Mouse (Mus musculus) stomach, postnatal 0 days (tissue): ENCODE data around the gene Dhx40. TPM values are rescaled to one million over a fixed set of nuclear protein-coding genes. Genes with fewer than 3 reads are reported as not detected.

Experiments used
- ATAC-seq: fragments of 200-750 bp; cut with Nextera tagmentation; 2 replicates; pipeline ENCODE4 v1.8.0; 2017; ENCODE audit not compliant: low FRiP score, low TSS enrichment
- DNase-seq: peaks from one replicate; pipeline ENCODE4 v3.0.0-alpha.2; 2016; ENCODE audit warnings: low spot score
- H3K27ac ChIP-seq: fragments of 300-500 bp; sonication (generic); replicated peaks from 2 replicates; pipeline ENCODE4 v1.5.1; 2014; ENCODE audit warnings: mild to moderate bottlenecking, control low read depth
- H3K27me3 ChIP-seq: fragments of 300-500 bp; sonication (generic); 2 replicates; pipeline ENCODE4 v1.6.1; 2014; ENCODE audit warnings: low read length; ENCODE audit not compliant: control insufficient read depth, insufficient read depth
- H3K36me3 ChIP-seq: fragments of 300-500 bp; sonication (generic); 2 replicates; pipeline ENCODE4 v1.6.1; 2014; ENCODE audit warnings: low read length, mixed read lengths; ENCODE audit not compliant: control insufficient read depth, insufficient read depth
- H3K4me1 ChIP-seq: fragments of 300-500 bp; sonication (generic); replicated peaks from 2 replicates; pipeline ENCODE4 v1.6.1; 2014; ENCODE audit warnings: antibody characterized with exemption; ENCODE audit not compliant: control insufficient read depth, insufficient read depth
- H3K4me2 ChIP-seq: fragments of 300-500 bp; sonication (generic); replicated peaks from 2 replicates; pipeline ENCODE4 v1.6.1; 2014; ENCODE audit warnings: low read depth, mild to moderate bottlenecking, control low read depth, moderate library complexity
- H3K4me3 ChIP-seq: fragments of 300-500 bp; sonication (generic); 2 replicates; pipeline ENCODE4 v1.5.1; 2014; ENCODE audit warnings: low read depth, low read length, control low read depth
- H3K9ac ChIP-seq: fragments of 300-500 bp; sonication (generic); 2 replicates; pipeline ENCODE4 v1.6.1; 2014; ENCODE audit warnings: mild to moderate bottlenecking, low read length, control low read depth, mixed read lengths
- H3K9me3 ChIP-seq: fragments of 300-500 bp; sonication (generic); 2 replicates; pipeline ENCODE4 v1.6.1; 2016; ENCODE audit warnings: low read length; ENCODE audit not compliant: control insufficient read depth
- CTCF ChIP-seq: IDR thresholded peaks from 2 replicates; pipeline ENCODE4 v1.5.1; 2016; ENCODE audit warnings: antibody characterized with exemption, low read depth, mild to moderate bottlenecking, moderate library complexity
- EP300 ChIP-seq: optimal IDR thresholded peaks from 2 replicates; pipeline ENCODE3; 2016; ENCODE audit warnings: antibody characterized with exemption
- WGBS: fragments of 180-500 bp; shearing (Covaris S2); extraction: QIAGEN DNeasy Blood & Tissue Kit; methylation state at CpG from one replicate; pipeline ENCODE4 v1.1.7; 2014; 5-methylcytosine and 5-hydroxymethylcytosine counted together
- polyA plus RNA-seq: library from polyadenylated mRNA; unstranded; fragments of >200 nt; fragmentation: Nextera tagmentation; extraction: Ambion mirVana; gene quantifications from 2 replicates; pipeline ENCODE4 v1.2.1, GENCODE M21; 2015

Dhx40 gene
- polyA plus RNA-seq, 1 experiment from 2014 or later = 13.1 TPM

GRCm38 (mm10) chr11:86759226-86759625 lies 48.3 kb downstream of the Dhx40 start:
- Histone ChIP-seq H3K36me3 (no peaks in the 10 kb centered on the region), H3K4me1 (no peaks in the 10 kb centered on the region; the same call in 1 of the 2 replicates), H3K9me3 (no peaks in the 10 kb centered on the region), H3K27ac (no peak overlapping the region; the same call in 1 of the 2 replicates), H3K4me3 (no peak overlapping the region), H3K9ac (no peak overlapping the region), H3K4me2 (no peak overlapping the region), H3K27me3 (no peaks in the 10 kb centered on the region)
- WGBS = 91% methylated on average over 1 of the region's 1 CpGs
- ATAC-seq (no peak), DNase-seq (no peak)
- TF ChIP-seq CTCF (no peak), EP300 (no peak)

DNA sequence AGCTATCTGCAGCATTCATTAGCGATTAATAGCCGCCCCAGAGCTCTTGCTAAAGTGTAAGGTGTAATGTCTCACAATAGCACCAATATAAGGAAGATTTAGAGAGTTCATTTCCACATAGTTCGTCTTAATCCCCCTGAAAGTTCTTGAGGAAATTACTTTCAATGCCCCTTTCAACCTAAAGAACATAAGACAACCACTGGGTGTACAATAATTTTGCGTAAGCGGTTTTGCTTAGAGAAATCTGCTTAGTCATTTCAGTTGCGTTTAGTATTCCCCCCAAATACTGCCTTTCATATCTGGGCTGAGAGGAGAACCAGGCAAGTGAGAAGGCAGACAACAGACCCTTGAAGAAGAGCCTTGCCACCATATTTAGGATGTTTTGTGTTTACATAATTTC lies 49.0 kb downstream of the Dhx40 start:
- ATAC-seq (no peak), DNase-seq (no peak)
- no peak for TF ChIP-seq CTCF
- TF ChIP-seq EP300 = no peak
- Histone ChIP-seq H3K9me3 (no peaks in the 10 kb centered on the region), H3K27me3 (no peaks in the 10 kb centered on the region), H3K4me1 (peaks cover under 1% of the 10 kb centered on the region), H3K4me3 (peak overlapping the region; percentile 97), H3K9ac (peak overlapping the region; percentile 99), H3K27ac (peak overlapping the region; percentile 99), H3K36me3 (no peaks in the 10 kb centered on the region), H3K4me2 (peak overlapping the region; percentile 62)
- WGBS = 24% methylated on average over 6 of the region's 6 CpGs

DNA sequence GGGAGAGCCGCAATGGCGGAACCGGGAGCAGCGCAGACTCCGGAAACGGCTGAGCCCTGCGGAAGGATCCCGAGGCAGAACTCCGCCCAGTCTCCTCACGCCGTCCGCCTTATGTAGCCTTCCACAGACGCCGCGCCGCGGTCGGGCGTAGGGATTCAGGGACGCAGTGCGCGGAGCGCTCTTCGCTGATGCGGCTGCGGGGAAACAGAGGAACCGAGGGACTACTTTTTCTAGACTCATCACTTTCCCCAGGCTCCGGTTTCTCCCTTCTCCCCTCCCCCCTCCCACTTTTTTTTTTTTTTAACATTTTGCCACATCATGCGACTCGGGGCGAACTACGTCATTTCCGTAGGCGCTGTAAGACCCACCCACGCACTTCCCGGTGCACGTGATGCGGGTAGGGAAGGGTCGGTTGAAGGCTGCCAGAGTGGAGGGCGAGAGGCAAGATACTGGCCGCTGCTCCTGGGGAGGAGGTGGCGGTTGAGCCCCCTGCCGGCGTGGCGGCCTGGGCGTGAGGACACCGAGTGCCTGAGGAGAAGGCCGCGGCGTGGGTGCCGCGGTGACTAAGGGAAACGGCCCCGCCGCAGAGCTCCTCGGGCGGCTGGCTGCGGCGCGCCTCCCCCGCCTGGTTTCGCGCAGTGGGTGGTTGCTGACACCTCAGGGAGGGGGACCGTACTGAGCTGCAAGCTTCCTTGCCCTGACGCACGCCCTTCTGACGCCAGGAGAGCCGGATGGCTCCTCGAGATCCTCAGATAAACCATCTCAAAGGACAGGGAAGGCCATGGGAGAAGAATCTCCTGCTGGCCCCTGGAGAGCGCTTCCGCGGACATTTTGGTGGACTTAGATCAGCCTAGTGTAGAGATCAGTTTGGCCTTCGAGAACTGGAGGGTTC lies 49.8 kb downstream of the Dhx40 start, which contains the start of gene Cltc:
Gene Cltc, minus strand, starts transcription at position 86 of the 892 bp plus-strand sequence.
- WGBS = under 1% methylated on average over 73 of the region's 73 CpGs
- DNase-seq (peak; percentile 96), ATAC-seq (peak; percentile 90)
- peak within 1 kb of the TSS; percentile 97 for H3K4me3 ChIP-seq
- no peaks in the 10 kb centered on the region for H3K9me3 ChIP-seq
- TF ChIP-seq CTCF = peak; percentile 77
- TF ChIP-seq EP300 = peak; percentile 97
- H3K4me1 ChIP-seq = peaks cover 4% of the 10 kb centered on the region
- H3K4me2 ChIP-seq = peak within 1 kb of the TSS; percentile 62
- H3K27ac ChIP-seq = peak within 1 kb of the TSS; percentile 99
- H3K36me3 ChIP-seq = no peaks in the 10 kb centered on the region
- no peaks in the 10 kb centered on the region for H3K27me3 ChIP-seq
- H3K9ac ChIP-seq = peak within 1 kb of the TSS; percentile 99

DNA sequence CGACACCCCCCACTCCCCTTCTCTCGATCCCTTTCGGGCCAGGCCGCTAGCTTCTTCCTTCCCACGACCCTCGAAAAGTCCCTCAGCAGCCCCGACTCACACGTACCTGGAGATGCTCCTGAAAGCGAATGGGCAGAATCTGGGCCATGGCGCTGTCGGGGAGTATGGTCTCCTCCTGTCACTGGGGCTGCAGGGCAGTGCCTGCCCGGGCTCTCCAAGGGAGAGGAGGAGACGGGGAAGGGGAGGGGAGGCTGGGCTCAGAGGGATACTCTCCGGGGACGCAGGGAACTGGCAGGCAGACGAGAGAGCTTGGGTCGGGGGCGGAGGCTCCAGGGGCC lies 50.4 kb downstream of the Dhx40 start:
- Histone ChIP-seq H3K4me1 (peaks cover 6% of the 10 kb centered on the region), H3K9ac (peak overlapping the region; percentile 99), H3K9me3 (no peaks in the 10 kb centered on the region), H3K4me3 (peak overlapping the region; percentile 97), H3K27me3 (no peaks in the 10 kb centered on the region), H3K27ac (peak overlapping the region; percentile 99), H3K36me3 (no peaks in the 10 kb centered on the region), H3K4me2 (peak overlapping the region; percentile 60)
- DNase-seq (no peak), ATAC-seq (no peak)
- TF ChIP-seq CTCF = no peak
- no peak for TF ChIP-seq EP300
- 2% methylated on average over 18 of the region's 18 CpGs for WGBS

GRCm38 (mm10) chr11:86756156-86757141 lies 51.1 kb downstream of the Dhx40 start:
- Histone ChIP-seq H3K4me3 (peak overlapping the region; percentile 97), H3K4me1 (peaks cover 6% of the 10 kb centered on the region), H3K9me3 (no peaks in the 10 kb centered on the region), H3K27ac (peak overlapping the region; percentile 99), H3K36me3 (no peaks in the 10 kb centered on the region), H3K4me2 (peak overlapping the region; percentile 60), H3K27me3 (no peaks in the 10 kb centered on the region), H3K9ac (peak overlapping the region; percentile 99)
- WGBS = 1% methylated on average over 31 of the region's 31 CpGs
- TF ChIP-seq CTCF (no peak), EP300 (no peak)
- DNase-seq (peak; percentile 62), ATAC-seq (peak; percentile 22; the same call in 1 of the 2 replicates)
